Mouse (Mus musculus) testis, postnatal 10 days (tissue): ENCODE results near the gene Pln.
A peak's percentile ranks its signal among the peaks of the same experiment; 100 is the strongest.

ENCODE experiments used
- DNase-seq: peaks from one replicate; pipeline ENCODE4 v3.0.0; 2021; ENCODE audit warnings: low spot score

Pln gene

DNA sequence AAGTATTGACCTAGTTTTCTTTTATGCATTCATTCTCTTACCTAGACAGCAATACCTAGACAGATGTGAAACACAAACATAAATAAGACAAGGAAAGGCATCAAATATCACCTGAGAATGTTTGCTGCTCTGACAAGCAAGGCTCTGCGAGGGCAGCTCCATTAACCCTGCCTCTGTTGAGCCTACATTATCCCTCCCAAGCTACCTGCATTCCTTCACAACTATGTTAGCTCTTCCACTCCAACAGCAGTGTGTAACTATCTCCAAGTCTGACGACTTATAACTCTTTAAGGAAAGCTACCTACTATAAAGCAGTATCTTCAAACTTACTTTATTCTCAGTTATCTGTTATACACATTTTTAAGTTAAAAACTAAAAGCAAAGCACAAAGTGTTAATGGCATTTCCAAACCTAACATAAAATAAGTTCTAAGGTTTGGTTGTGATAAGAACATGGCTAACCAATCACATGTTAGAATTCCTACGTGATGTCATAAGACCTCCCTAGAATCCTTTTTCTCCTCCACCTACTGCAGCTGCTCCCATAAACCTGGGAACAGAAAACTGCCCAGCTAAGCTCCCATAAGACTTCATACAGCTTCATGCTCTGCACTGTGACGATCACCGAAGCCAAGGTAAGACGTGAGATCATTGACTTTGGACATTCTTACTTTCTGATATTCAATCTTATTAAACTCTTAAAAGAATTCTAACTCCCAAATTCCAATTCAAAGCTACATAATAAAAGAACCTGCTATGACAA is at the start of gene Pln:
Gene Pln (plus strand): TSS at position 506 of the 762 bp plus-strand sequence.
- DNase-seq = no peak

DNA sequence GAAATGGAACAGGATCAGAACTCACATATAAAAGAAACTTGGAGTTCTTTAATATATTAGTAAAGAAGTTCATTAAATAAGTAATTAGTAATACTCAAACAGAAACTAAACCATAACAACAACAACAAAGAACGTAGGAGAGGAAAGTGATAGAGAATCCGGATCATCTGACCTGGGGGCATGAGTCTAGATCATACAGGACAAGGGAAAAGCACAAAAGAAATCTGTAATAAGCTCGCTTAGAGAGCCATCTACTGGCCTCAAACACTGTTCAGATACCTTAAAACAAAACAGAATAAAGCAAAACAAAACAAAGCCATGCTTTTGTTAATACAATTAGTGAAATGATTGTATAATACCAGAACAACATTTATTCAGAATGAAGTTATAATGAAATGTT is 31.6 kb upstream of the Pln start:
- no peak for DNase-seq

DNA sequence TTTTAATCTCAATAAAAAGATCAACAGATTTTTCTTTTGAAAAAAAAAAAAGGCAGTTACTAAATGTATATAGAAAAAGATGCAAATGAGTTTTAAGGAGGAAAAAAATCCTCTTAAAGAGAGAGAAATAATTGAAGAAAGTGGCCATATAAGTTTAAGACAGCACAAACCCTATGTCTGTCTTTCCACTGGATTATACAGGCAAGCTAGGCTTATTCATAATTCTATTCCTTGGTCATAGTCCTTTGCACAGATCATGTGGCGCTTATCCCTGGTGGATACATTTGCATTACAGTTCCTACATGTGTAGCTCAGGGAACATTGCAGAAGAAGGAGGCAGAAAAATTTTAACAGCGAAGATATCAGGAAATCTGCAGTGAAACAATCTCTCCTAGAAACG is 30.8 kb upstream of the Pln start:
- no peak for DNase-seq

DNA sequence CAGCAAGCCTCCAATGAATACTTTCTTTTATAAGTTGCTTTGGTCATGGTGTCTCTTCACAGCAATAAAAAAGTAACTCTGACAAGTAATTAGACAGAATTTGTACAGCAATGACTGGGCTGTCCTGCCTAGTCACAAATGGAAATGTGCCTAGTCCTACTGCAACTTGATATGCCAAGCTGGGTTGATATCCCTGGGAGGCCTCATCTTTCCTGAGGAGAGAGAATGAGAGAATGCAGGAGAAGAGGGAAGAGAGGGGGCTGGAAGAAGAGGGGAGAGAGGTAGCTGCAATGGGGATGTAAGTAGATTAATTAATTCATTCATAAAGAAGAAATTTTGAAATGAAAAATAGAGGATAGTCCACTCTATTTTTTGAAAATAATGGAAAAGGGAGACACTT is 14.1 kb upstream of the Pln start:
- DNase-seq = no peak

DNA sequence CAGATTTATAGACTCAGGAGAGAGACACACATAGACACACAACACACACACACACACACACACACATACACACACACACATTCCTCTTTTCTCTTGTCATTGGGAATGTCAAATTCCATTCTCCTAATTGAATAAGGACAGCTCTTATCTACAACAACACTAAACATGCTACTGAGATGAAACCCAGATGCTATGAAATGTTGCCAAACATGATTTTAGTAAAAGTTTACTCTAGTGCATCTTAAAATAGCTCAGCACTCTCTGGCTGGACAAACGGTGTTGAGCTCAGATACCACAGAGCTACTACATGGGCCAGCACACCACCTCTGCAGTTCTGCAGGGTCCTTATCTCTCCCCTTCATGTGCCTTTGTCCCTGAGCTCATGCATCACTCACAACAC is 12.8 kb upstream of the Pln start:
- no peak for DNase-seq

DNA sequence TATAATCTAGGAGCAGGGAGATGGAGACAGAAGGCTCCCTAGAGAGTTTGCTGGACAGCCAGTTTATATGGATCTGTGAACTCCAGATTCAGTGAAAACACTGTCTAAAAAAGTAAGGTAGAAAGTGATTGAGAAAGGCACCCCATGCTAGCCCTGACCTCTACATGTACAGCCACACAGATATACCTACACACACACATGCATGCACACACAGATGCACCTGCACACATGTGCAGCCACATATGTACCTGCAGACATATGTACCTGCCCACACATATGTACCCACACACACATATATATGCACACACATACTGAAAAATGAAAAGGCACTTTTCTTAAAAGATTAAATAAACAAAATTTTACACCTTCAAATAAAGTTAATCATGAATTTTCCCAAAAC is 11.1 kb upstream of the Pln start:
- DNase-seq = no peak

DNA sequence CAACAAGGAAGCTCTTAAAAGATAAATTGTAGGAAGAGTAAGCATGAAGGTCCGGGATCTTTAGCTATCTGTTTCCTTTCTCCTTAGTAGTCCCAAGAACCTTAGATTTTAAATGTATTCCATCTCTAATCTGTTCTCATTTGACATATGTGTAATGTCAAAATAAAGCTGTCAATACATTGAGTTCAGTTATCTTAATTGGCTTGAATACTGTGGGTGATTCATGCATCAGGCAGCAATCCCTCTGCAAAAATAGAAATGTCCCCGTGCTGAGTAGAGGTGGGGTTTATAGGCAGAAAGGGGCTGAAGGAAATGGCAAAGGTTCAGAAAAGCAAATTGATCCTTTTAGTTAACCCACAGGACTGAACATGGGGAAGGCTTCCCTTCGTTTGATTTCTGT is 8.2 kb upstream of the Pln start:
- DNase-seq = no peak

DNA sequence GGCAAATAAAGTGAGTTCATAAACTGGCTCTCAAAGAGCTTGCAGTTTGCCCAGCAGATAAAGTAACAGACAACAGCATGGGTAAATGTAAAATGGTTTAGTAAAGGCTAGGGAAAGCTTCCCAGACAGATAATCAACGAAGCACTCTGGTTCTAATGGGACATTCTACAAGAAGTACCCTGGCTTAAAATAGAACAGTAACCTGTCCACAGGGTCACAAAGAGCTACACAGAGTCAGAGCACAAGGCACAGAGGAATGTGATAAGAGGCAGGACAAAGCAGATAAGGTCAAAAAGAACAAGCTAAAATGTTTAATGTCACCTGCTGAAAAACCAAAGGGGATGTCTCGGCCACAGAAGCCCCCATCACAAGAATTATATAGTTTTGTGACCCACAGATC is 4.7 kb upstream of the Pln start:
- DNase-seq = no peak

DNA sequence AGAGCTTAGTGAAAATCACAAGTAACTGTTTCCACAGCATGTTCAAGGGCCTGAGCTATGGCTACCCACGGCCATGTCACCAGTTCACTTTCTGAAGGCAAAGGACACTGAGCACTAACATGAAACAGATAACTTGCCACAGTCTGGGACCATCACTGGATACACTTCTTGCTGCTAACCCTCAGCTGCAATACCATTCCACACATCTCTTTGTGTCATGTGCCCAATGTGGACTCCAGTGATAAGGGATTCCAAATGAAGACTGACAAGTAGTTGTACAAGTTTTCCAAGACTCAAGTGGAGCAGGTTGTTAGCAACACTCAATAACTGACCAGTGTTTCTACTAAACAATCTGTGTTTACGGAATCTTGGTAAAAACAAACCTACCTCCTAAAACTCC is 2.2 kb upstream of the Pln start:
- no peak for DNase-seq

DNA sequence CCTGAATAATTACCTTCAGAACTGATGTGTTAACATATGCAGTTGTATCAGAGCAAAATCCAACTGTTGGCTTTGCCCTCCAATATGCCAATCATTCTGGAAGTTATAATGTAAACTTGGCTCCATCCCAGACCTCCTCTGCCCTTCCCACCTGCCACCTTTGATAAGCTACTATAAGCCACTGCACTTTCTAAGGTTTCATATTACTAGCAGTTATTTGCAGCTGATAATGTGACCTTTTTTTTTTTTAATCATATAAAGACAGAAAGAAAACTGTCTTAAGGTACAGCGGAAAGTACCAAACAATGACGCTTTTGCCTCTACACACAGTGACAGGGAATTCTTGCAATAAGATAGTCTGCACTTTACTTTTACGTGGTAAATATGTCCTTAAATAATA is 1.5 kb upstream of the Pln start:
- DNase-seq = no peak

DNA sequence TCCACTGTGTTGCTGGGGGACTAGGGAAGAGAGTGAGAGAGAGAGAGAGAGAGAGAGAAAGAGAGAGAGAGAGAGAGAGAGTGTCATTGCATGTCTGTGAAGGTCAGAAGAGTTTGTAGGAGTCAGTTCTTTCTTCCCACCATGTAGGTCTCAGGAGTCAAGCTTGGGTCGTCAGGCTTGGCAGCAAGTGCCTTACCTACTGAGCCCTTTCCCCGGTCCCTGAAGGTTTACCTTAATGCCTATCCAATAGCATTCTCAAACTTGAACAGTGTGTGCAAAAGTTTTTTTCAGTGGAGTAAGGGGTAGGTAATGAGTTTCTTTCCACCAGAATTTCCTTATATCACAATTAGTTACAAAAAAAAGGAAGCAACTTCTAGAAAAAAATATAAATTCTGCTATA is 1.6 kb downstream of the Pln start:
- no peak for DNase-seq

DNA sequence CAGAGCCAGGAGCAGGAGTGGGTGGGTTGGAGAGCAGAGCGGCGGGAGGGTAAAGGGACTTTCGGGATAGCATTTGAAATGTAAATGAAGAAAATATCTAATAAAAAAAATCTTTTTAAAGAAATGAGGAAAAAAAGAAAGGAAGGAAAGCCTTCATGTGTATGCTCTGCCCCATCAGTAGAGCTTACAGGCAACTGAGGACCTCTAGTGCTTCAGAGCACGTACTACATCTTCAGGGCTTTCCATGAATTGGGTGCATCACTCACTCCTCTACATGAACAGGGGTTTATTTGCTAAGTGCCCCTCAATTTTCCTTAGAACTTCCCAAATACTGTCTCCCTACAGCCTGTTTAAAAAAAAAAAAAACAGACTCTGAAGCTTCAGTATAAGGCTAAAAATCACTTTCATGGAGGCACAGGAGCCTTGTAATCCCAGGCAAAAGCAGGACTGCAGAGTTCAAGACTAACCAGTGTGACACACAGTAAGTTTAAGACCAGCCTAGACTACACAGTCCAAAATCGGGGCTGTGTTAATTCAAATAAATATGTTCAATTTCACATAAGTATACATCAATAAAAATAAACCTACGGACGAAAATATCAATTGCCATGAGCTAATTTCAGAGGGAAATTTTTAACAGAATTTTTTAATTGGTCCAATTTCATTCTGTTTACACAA is 4.0 kb downstream of the Pln start:
- no peak for DNase-seq

DNA sequence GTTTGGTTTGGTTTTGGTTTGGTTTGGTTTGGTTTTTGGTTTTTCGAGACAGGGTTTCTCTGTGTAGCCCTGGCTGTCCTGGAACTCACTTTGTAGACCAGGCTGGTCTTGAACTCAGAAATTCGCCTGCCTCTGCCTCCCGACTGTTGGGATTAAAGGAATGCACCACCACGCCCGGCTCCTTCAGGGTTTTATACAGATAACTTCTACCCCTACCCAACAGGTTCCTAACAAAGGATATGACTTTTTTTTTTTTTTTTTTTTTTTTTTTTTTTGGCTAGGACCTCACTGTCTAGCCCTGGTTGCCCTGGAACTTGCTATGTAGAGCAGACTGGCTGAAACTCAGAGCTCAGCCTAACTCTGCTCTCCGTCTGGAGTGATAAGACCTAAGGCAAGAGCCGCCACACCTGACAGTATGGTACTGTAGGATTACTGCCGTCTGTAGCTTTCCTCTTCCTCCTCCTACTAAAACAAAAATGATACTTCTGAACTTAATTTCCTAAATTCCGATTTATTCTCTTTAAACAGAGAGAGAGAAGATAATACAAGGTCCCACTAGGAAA is 4.8 kb downstream of the Pln start:
- no peak for DNase-seq

DNA sequence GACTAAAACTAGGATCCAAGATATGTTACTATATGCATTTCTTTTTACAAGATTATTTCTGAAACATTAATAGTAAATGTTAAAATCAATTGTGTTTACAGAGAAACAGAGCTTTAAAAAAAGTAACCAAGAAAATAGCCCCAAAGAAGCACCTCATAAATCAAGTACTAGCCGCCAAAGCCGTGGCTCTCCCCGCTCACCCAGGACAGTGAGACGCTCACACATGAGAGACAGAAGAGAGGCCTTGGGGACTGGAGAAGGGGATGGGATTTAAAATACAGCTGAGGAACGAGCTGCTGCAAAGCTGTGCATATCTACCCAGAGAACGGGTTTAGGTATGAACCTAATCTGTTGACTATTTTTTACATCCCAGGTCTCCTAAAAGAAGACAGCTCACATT is 5.9 kb downstream of the Pln start:
- DNase-seq = no peak

DNA sequence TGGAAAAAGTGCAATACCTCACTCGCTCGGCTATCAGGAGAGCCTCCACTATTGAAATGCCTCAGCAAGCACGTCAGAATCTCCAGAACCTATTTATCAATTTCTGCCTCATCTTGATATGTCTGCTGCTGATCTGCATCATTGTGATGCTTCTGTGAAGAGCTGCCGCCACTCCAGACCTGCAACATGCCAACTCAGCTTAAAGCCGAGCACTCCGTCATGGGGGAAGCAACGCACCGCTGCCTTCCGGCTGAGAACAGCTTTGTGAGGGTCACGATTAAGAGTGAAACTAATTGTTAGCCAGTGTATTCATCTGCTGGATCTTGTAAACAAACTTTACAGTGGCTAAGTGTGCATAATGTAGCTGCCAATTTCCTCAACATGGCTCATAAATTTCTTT is 6.4 kb downstream of the Pln start:
- DNase-seq = no peak

DNA sequence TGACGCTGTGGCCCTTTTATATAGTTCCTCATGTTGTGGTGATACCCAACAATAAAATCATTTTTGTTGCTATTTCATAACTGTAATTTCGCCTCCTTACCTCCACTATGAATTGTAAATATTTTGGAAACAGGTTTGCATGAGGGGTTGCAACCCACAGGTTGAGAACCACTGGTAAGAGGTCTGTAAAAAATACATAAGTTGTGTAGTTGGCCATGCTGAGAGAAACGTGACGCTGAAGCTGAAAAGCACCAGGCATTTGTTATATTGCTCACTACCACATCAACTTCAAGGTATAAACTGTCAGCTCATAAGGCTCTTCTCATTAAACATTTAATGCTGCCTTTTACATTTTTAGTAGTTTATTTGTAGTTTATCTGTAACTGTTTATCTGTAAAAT is 8.0 kb downstream of the Pln start:
- DNase-seq = no peak

DNA sequence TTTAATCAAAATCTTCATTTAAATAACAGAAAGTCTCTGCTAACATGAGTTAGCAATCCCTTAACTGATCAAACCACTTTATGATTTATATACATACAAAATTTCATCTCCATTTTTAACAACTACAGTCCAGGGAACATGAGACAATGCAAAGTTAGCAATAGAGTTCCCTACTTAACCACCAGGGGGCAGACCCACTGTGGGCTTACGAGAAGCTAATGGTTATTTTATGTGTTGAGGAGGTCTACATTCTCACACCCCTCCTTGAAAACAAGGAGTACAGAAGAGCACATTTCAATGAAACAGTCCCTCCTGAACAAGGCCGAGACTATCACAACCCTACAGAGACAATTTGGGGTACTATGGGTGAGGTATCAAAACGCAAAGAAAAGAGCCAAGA is 9.0 kb downstream of the Pln start:
- DNase-seq = peak; percentile 58

DNA sequence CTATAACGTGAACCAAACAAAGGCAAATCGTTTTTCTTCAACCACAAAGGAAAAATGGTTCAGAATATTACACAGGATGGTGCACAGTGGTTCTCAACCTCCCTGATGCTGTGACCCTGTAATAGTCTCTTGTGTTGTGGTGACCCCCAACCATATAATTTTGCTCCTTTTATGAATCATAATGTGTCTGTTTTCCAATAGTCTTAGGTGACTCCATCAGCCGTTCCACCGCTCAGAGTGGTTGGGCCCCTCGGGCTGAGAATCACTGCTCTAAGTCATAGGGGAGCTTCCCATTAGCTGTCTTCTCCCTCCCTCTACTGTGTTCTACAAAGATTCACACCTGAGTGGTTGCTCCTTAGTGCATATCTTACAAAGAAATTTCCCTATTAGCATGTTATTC is 9.4 kb downstream of the Pln start:
- no peak for DNase-seq

DNA sequence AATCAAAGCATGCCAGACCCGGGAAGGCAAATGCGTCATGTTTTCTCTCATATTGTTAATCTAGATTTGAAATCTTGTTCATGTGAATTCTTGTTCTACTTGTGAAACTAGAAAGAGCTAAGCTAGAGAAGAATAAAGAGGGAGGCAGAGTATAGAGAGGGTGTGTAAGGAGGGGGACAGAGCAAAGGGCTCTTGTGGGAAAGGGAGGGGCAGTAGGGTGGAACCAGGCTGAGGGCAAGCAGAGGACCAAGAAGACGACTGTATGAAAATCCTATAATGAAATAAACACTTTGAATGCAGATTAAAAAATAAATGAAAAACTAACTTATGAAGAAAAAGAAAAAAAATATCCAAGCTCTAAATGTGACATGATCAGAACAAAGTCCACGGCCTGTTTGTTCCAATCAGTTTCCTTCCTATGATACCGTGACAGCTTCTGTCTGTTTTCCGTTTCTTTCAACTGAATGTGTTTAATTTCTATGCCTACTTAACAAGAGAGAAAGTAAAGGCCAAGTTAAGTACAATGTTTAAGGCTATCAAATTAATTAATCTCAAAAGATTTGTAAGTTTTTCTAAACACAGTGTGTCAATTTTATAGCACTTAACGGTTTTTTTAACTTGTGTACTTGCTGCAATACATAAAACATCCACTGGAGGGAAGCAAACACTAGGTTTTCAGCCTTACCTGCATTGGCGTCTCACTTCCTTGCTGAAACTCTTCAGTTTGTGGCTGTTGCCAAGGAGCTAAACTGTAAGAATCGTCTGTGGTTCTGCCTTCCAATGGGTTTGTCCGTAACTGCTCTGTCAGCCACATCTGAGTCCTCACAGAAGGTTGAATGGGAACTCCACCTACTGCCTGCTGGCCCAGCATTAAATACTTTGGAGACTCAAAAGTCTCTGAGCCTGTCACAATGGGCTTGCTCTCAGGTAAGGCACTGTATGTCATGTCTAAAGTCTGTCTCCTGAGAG is 10.6 kb downstream of the Pln start:
- no peak for DNase-seq

DNA sequence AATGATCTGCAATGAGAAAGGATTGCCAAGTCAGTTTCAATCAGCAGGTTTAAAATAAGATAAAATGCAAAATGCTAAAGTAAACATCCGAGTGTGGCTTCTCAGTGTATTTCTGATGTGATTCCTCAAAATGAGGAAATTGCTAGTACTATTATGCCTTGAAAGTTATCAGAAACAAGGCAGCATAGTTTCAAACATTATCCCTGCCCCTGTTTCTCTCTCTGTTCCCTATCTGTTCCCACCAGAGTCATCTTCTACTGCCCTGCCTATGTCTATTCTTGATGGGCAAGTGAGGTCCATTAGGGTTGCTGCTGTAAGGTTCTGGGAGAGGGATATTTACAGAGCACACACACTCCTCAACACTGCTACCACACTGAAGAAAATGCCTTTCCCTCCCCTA is 11.8 kb downstream of the Pln start:
- DNase-seq = no peak

DNA sequence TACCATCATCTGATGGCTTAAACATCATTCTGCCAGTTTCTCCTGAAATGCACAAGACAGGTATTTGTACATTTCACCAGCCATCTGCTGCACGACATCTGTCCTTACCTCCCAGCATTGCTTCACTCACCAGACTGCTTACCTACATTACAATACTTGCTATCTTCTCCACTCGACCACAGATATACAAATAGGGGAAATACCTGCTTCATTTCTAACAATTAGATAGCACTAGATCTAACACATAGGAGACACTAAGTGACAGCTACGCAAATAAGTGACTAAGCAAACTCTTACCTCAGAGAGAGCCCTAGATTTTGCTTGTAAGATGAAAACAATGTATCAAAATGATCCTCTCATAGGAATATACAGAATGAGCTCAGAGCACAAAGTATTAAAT is 16.2 kb downstream of the Pln start:
- DNase-seq = no peak

DNA sequence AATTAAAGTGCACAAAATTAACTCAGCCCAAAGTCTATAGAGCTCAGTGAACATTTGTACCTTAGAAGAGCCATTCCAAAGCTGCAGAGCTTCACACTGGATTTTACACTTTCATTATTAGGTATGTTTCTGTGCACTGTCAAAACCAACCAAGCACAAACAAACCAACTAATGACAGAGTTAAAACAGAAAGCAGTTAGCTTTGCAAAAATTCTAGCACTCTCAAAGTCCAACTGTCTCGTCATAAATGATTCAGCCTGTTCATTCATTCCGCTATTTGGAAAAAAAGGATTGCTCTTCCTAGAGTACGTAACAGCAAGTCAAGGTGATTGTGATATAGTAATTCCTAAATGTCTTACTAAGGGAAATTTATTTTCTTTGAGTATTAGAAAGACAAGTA is 21.5 kb downstream of the Pln start:
- DNase-seq = no peak

DNA sequence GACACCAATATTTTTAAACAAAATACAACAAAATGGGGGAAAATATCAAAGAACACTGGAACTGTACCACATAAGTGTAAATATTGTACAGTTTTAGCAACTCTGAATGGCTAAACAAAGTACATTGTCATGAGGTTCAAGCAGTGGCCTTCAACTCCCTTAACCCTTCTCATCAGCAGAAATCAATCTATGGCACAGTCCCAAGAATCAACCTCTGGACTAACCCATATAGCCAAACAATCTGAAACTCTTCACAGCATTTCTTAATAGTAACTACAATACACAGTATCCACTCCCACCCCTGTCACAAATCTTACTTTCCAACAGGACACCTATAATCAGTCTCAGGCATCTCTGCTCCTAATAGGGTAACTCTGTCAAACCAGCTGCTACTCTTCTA is 26.8 kb downstream of the Pln start:
- no peak for DNase-seq
